Mouse (Mus musculus) lung, postnatal 0 days (tissue): Measurements from ENCODE around the gene Babam1.

Experiments
- CTCF ChIP-seq: IDR thresholded peaks from 2 replicates; pipeline ENCODE4 v1.5.1; 2016; ENCODE audit warnings: antibody characterized with exemption, mild to moderate bottlenecking
- EP300 ChIP-seq: IDR thresholded peaks from 2 replicates; pipeline ENCODE4 v1.6.1; 2016; ENCODE audit warnings: antibody characterized with exemption, mild to moderate bottlenecking, control low read depth

DNA sequence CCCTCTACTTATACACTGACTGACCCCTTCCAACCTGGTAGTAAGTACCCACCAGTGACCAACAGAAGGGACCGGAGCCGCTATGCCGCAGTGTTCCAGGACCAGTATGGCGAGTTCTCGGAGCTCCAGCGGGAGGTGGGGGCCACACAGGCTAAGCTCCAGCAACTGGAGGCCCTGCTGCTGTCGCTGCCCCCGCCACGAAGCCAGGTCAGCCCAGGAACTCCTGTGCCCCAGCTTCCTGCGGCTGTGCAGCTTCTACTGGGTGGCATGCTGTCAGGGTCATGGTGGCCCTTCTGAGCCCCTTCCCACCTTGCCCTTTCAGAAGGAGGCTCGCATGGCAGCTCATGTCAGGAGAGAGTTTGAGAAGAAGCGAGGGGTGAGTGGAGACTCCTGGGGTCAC, 24.2 kb upstream of the Babam1 start:
- no peak for TF ChIP-seq EP300
- TF ChIP-seq CTCF = no peak
